Mouse (Mus musculus) brain, embryonic 14.5 days (tissue): ENCODE measurements at regions not wholly inside any gene's neighbourhood (a gene's known extent, or its start where the extent isn't known, plus 50 kb on each side); places are given as distances from the start of the nearest gene placed in this dataset.

Experiments used
- CTCF ChIP-seq: fragments of 200-500 bp; IDR thresholded peaks from 2 replicates; pipeline ENCODE4 v1.5.1; 2012; ENCODE audit warnings: inconsistent platforms, mild to moderate bottlenecking, moderate library complexity, borderline replicate concordance; ENCODE audit not compliant: insufficient read depth, insufficient read length; ENCODE audit errors: extremely low read depth
- POLR2A ChIP-seq: fragments of 200-500 bp; IDR thresholded peaks from 2 replicates; pipeline ENCODE4 v1.6.1; 2012; ENCODE audit warnings: mild to moderate bottlenecking, inconsistent platforms, borderline replicate concordance; ENCODE audit not compliant: poor library complexity, insufficient read depth, insufficient read length, severe bottlenecking; ENCODE audit errors: extremely low read depth

GRCm38 (mm10) chr5:46635116-46635668 lies 777.8 kb upstream of the Lcorl start:
- TF ChIP-seq CTCF (no peak), POLR2A (no peak)
